Mouse (Mus musculus): Measurements from ENCODE around the gene Tyw5.

Tyw5 gene

DNA sequence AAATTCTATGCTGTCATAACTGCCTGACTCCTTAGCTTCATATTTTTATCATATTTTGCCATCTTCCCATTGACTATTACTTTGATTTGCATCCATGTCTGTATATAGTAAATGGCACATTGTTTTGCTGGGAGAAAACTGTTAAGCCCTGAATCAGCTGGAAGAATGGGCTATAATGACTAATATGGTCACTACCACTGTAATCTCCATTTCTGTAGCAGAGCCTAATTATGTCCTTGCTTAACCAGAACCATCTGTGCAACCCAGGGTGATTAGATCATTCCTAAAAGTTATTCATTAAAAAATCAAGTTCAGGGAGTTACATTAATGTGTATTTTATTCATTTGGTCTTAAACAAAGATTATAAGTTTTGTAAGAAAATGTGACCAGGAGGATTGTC lies 20.4 kb downstream of the Tyw5 start:
- DNase-seq: no peak

DNA sequence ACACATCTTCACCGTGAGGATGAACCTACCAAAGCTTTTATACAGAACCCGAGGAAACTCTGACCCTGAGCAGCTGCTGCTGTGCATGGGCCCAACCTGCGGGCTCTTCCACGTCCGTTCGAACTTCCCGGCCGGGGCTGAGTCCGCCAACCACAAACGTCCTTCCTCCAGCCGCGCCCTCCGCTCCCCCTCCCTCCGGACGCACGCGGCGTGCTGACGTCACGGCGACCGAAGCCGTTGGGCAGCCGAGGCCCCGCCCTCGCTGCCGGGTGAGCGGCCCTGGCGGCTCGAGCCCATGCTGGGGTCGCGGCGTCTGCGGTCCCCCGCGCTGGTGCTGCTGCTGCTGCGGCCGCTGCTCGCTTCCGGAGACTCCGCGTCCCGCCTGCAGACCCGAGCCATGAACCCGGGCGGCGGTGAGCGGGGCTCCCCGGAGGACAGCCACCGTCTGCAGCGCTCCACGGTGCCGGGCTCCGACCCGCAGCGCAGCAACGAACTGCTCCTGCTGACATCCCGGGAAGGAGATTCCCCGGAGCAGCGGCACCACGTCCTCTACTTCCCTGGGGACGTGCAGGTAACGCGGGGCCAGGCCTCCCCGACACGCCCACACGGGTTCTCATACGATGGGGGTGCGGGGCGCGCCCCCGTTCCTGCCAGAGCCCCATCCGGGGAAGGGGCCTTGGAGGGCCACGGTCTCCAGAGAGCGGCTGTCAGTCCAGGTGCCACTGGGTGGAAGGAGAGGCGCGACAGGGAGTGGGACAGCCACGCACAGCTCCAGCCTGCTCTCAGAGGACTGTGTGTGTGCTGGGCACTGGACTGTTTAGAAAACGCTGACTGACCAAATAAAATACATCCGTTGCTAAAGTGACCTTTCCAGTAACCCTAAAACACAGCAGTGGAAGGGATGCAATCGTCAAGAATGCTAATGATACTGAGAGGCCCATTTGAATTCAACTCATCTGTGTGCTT lies 29.2 kb downstream of the Tyw5 start, which contains the start of gene 1700066M21Rik:
1700066M21Rik (plus strand) TSS at position 245 of the 966 bp plus-strand sequence.
- DNase-seq: peak; percentile 96

DNA sequence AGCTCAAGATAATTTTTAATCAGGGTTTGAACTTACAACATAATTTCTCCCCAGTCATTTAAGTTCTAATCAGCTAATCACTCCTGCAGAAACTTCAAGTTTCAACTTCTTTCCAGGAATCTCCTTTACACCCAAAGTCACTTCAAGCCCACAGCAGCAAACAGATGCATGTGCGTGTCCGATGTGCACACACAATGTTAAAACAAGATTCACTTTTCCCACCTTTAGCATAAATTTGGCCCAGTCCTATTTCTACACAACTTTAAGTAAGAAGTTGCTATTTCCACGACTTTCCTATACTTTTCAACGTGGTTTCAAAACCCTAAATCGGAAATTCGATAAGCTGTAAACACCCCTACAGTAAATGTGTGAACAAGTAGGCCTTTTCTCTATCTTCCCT lies 30.1 kb downstream of the Tyw5 start:
- no peak for DNase-seq

DNA sequence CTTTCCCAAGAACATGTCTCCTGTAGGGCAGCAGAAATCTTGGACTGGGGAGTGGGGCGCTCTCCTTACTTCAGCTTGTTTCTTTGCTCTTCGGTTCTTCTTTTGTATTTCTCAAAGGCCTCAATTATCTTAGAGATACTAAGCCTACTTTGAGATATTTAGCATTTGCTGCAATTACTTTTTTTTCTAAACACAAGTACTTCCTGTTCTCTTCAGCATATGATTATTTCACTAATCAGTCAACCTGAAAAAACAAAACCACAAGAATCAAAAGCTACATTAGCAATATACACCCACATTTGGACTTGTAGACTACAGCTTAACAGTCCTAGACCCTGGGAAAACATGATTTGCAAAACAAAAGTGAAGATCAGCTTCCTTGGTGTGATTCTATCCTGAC lies 31.6 kb downstream of the Tyw5 start:
- no peak for DNase-seq

DNA sequence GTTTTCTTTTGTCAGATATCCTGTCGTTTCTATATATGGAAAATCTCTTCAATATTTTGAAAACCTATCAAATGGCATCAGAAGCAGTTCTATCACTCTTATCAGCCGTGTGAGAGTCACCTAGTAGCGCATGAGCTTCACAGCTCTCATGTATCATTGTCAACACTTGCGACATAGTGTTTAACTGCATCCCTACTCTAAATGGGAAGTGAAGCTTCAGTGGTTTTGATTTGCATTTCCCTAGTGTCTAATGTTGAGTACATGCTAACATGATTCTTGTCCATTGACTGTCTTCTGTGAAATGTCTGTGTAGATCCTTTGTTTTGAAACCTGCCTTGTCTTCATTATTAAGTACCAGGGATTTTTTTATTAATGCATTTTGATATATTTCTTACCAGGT lies 36.5 kb downstream of the Tyw5 start:
- DNase-seq: no peak

DNA sequence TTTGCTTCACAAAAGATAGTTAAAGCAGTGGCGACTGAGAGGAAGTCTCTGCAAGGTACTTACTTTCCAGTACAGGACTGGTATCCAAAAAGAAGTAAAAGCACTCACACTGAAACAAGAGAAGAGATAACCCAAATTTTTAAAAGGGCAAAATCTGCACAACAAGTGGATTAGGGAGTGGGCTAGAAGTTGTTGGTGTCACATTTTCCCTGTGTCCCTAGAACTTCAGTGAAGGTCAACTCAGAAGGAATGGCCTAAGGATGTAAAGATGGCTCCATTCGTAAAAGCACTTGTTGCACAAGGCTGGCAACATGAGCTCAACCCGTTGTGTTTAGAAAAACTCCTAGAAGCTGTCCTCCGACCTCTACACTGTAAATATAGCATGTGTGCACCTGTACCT lies 37.8 kb downstream of the Tyw5 start:
- DNase-seq: no peak

DNA sequence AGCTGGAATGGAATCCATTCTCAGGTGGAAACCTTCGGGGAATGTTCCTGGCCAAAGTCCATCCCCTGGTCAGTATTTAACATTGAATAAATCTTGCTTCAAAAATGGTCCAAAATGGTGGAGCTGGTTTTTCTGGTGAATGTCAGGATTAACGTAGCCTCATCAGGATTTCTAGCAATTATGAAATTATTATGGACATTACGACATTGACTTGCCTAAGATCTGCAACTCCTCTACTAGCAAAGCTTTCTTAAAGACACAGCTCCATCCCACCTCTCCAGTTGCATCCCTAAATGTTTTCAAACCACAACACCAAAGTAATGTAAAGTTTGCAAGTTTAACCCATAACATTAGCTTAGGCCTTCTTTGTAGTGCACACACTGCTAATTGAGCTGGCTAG lies 39.5 kb downstream of the Tyw5 start:
- no peak for DNase-seq

DNA sequence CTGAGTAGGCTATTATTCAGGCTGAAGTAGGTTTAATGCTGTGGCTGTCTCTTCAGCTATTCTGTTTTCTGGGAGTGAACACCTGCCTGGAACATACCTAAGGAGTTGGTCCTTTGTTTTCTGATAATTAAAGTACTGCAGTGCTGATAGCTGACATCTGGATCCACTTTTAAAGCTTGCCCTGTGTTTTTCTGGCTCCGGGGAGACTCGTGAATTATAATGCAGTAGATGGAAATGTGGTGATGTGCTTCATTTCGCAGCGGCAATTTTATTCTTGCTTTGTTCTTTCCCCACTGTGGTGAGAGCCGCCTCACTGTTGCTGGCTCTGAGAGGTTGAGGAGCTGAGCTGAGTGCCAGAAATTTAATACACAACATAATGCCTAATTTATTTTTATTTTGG lies 48.4 kb downstream of the Tyw5 start:
- DNase-seq: no peak

DNA sequence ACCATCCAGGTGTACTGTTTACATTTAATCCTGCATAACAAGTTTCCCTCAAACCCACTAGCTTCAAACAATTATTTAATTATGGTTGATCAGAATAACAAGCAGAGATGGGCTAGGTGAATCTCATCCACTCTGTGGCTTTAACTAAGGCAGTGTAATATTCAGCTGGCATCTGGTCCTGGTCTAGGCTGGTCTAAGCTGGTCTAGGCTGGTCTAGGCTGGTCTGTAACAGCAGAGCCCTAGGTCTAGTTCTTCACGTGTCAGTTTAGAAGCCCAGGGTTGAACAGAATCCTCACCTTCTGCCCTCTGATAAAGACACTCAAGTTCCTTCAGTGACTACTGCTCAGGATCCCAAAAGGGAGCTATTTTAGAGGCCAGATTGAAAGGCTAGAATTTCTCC lies 55.0 kb downstream of the Tyw5 start:
- DNase-seq: no peak

DNA sequence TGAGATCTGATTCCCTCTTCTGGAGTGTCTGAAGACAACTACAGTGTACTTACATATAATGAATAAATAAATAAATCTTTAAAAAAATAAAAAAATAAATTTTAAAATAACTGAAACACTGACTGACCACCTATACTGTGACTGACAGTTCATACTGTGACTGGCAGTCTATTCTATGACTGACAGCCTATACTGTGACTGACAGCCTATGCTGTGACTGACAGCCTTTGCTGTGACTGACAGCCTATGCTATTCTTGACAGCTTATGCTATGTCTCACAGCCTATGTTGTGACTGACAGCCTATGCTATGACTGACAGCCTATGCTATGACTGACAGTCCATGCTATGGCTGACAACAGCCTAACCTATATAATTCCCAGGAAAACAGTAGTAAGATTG lies 59.4 kb downstream of the Tyw5 start:
- no peak for DNase-seq

DNA sequence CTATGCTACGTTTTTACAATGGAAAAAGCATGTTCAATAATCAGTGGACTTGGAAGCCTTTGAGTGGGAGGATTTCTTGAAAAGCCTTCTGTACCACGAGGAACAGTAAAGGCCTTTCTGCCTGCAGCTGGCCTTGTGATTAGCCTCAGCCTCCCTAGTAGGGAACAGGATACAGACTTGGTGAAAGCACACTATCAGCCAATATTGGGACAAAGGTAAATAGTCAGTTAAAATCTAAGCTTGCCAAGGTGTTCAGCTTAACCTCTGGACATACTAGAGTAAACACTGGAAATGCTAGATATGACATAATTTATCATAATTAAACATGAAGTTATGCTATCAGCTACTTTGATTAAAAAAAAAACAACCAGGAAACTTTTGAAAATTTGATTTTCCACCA lies 65.7 kb downstream of the Tyw5 start:
- DNase-seq: no peak

DNA sequence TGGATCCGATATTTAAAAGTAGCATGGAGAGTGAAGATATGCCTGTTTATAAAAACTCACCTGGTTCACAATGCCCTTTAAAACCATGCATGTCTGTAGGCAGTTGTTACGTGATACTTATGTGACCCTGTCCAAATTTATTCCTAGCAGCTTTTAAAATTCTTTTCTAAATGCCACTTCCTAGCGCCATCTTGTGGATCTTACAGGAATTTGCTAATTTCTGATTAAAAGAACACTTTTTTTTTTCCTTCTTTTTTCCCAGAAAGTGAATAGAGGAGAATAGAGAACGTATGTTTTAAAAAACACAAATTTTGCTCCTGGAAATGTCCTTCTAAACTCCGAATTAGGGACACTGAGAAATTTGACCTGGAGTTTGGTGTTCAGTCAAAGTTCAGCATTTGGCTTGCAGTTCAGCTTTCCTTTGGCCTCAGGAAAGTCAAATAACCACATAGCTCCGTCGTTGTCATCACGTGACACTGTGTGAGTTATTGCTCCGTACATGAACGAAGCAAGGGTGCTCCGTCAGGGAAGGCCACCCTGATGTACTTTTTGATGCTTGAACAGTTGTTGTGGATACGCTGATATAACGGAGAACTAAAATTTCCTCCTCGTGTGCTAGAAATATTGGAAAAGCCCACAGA lies 67.6 kb downstream of the Tyw5 start:
- DNase-seq: no peak

All from kidney, adult 18-20 months (tissue).